Mouse (Mus musculus) right cerebral cortex, postnatal 14 days (tissue): ENCODE results near the gene Gm43064.
A peak's percentile ranks its signal among the peaks of the same experiment; 100 is the strongest.
"Not testable (repeated sequence)": the region's sequence is repeated elsewhere in the genome, so short reads cannot be mapped to it uniquely, and the experiment has no call there.

ENCODE experiments used
- DNase-seq: peaks from one replicate; pipeline ENCODE4 v3.0.0; 2022

Gm43064 gene

DNA sequence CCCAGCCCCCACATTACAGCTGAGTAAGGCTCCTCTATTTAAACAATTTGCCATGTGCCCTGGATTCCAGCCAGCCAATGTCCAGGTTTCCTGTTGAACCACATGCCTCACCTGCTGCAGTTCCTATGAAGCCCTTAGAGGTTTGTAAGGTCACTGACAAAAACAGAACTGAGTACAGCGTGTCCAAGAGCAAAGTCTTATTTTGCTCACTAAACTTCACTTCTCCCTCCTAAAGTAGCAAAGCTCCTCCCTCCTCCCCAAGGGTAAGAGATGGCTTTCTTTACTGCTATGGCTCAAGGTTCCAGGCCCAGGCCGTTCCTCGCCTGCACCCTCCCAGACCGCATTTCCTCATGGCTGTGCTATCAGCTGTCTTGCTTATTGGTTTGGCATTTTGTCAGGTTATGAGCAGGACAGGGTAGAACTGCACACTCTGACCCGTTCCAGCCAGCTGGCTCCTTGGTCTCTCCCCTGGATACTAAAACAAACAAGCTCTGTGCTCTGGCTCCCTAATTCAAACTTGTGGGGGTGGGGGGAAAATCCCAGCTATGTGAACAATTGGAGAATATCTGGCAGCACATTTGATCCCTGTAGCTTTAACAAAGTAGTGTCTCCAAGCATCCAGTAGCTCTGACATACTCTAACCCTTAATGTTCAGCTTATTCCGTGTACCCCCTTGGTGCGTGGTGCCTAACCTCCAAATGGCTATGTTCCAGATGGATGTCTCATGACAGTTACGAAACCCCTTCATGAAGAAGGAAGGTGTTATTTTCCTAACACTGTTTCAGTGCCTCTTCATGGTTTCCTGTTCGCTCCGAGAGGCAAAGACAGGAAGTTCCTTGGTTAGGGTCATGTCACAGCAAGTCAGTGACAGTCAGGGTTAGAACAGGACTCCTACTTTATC is 7.5 kb upstream of the Gm43064 start:
- no peak for DNase-seq

DNA sequence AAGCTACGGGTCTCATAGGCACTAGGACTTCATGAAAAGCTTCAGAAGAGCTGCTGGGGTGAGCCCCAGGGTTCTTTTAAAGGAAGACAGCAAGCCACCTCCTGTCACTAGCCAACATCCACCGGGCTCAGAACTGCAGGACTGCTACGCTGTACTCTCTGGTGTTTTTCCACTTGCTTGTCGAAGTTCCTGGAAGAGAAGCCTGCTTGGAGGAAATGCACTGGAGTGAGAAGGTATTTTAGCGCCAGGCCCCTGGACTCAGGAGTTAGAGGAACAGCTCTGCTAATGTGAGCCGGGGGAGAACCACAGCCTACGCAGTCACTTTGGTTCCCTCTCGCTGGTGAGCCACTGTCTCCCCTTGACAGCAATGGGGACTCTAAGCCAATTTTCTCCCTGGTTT is 6.5 kb upstream of the Gm43064 start:
- DNase-seq = no peak

DNA sequence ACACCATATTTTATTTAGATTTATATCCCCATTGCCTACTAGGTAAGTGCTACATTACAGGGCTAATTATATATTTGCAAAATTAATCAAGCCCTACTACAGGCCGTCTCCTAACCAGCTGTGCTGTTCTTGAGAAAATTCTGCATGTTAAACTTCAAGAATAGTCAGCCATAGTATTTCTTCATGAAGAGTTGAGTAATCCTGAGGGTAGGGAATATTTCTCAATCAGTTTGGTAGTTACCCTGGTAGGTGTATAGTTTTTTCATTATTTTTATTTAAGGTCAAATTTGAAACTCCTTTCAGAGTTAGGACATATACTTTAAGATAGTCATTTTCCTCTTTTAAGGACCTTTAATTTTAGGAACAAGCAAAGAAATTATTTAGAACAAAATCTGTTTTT is 3.7 kb upstream of the Gm43064 start:
- DNase-seq = no peak

DNA sequence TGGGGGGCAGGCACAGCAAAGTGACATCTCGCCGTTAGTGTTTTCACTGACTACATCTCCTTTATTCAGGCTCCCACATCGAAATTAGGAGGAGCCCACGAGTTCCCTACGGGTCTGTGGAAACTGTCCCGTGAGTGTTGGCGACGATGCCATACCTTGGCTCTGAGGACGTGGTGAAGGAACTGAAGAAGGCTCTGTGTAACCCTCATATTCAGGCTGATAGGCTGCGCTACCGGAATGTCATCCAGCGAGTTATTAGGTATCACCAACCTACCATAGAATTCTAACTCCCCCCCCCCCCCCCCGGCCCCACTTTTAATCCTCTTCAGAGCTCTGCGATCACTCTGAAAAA is 402 bp downstream of the Gm43064 start:
- DNase-seq = no peak

DNA sequence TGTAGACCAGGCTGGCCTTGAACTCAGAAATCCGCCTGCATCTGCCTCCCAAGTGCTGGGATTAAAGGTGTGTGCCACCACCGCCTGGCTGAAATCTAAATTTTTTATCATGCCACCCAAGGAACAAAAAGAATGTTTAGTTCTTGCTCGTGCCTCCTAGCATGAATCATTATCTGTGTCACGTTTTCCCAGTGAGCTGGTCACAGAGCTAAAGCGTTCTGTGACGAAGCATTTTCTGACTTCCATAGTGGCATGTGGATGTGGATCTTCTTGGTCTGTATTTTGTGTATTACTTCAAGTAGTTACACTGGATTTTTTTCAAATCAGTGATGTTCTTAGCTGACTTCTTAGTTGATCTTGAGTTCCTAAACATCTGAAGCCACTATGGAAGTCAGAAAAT is 1.6 kb downstream of the Gm43064 start:
- DNase-seq = no peak

DNA sequence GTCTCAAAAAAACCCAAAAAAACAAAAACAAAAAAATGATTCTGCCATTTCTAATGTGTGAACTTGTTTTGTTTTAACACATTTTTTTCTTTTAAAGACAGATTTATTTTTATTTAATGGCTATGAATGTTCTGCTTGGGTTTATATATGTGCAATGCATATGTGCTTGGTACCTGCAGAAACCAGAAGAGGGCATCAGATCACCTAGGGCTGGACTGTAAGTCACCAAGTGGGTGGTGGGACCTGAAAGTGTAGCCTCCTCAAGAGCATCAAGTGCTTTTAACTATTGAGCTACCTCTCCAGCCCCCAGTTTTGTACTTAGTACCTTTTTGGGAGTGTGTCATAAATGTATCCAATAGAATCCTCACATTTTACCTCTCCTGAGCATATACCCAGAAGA is 18.2 kb downstream of the Gm43064 start:
- DNase-seq = no peak

DNA sequence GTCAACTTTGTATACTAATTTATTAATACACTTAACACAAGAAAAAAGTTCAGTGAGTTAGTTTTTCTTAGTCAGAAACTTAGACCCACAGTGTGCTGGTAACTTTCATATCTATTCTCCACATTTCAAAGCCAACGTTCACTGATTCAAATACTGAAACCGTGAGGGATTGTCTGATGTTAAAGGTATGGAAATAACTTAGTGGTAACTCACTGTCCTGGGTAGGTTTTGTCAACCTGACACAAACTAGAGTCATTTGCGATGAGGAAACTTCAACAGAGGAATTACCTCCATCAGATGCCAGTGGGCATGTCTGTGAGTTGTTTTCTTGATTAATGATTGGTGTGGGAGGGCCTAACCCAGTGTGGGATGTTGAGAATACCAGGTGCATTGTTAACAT is 19.7 kb downstream of the Gm43064 start:
- no peak for DNase-seq

DNA sequence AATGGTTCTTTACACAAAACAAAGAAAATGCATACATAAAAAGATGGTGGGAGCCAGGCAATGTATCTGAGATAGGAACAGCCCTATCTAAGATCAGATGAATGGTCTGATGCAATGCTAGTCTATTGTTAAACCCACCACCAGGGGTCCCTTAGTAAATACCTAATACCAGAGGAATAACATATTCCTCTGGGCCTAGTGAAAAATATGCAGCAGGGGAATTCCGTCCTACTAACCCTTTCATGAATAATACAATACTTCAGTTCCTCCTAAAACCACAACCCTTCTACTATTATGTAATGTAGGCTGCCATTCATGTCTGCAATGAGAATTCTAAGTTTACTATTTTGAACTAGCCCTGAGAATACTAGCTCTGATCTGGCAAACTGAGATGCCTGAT is 21.3 kb downstream of the Gm43064 start:
- not testable (repeated sequence) for DNase-seq

DNA sequence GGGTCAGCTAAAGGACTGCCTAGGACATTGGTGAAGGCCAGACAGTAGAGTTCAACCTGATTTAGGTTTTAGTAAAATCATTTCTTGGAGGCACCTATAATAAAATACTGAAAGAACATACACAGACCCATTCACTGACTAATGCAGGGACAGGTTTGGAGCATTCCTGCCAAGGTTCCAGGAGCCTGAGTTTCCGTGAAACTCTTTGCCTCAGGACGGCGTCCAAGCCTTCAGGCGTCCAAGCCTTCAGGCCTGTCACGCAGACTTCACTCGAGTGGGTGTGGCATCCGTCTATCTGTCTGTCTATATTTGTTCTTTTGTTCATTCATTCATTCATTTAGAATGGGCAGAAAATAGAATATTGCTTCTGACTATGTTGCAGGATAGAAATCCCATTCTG is 21.8 kb downstream of the Gm43064 start:
- no peak for DNase-seq

DNA sequence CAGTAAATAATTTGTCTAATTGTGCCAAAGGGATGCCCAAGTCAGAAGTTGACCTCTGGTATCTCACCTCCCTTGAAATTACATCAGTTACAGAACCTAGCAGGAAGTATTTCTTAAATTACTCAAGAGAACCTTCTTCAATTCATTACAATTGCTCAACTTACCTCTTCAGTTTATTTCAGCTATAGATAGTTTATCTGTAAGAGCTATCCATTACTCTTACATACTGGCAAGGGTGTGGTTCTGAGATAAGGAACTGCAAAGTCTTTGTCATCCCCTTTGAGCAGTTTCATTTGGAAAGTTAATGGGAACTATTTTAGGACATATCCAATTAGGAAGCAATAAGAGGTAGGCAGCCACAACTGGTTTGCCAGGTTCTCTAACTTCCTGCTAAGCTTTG is 23.1 kb downstream of the Gm43064 start, which contains the start of gene Bcl2l15:
Bcl2l15 (plus strand) TSS at position 176 of the 400 bp plus-strand sequence.
- no peak for DNase-seq

DNA sequence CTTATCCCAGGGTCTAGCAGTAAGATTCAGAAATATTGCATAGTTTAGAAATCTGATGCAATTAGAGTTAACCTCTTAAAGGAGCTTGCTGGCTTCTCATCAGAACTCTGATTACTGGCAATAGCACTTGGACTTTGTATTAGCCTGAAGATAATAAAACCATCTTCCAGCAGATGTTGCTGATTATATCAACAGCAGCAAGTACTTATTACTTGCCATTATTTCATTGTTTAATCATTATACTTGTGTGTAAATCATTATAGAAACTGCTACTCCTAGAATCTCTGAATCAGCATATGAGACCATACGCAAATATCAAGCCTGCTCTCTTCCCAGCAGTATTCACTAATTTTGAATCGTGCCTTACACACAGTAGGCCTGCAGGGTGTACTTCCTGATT is 24.6 kb downstream of the Gm43064 start:
- no peak for DNase-seq

DNA sequence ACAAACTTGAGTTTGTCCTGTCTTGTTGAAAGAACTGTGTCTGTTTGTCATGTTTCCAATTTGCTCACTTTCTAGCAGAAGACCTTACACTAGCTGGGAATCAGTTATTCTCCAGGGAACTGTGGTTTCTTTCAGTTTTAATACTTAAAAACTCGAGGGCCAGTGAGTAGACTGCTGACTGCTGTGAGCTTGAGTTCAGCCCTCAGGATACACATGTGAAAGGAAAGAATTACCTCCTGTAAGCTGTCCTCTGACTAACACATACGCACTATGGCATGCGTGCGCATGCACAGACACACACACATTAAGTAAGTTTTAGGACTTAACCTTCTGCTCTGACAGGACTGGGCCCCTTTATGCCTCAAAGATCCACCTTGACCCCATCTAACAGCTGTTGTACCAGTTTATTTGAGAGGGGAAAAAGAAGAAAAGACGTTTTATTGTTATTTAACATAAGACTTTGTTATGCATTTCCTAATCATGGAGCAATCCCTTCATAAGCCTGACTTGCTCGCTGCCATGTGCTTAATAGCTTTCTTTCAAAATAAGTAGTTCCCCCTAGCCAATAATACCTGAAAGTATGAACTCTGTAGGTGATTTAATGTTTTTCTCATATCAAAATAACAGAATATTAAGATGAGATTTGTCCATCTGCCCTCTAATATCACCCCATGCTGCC is 26.0 kb downstream of the Gm43064 start:
- no peak for DNase-seq

DNA sequence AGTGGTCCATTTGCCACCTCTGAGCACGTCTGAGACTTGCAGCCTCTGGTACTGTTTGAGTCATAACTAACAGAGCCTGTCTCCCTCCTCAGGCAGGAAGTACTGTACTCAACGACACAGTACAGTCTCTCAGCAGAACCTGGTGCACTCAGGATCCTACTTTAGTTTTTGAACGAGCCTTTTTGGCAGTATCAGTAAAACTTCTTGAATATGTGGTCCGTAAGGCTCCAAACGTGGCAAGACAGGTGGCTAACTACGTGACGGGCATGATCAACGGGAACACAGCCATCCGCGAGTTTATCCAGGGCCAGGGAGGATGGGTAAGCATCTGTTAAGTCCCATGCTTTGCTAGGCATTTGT is 26.6 kb downstream of the Gm43064 start:
- no peak for DNase-seq

DNA sequence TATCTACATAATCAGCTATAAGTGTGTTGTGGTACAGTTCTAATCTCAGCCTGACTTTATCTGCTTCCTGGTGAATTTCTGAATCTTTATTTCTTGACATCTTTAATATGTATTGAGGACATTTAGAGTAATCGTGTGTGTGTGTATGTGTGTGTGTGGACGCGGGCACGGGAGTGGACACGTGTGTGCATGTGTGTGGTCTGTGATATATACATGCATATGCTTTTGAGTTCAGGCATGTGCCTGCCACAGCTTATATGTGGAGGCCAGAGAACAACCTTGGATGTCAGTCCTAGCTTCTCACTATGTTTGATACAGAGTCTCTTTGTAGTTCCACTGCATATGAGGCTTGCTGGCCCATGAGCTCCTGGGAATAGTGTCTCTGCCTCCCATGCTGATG is 27.1 kb downstream of the Gm43064 start:
- no peak for DNase-seq

DNA sequence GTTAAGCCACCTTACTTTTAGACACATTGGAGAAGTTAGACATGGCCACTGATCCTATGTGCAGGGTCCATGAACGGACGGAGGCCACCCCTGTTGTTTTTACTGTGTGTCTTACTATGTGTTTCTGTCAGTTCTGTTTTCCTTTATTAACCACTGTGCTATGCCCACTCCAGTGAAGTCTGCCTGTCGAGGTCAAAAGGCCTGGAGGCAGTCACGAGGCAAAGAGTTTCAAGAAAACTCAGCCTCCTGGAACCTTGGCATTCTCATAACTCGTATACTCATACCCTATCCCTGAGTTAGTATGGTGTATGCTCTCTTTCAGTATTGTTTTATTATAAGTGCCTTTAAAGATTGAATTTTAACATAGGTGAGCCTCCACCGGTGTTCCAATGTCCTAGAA is 30.3 kb downstream of the Gm43064 start:
- no peak for DNase-seq

DNA sequence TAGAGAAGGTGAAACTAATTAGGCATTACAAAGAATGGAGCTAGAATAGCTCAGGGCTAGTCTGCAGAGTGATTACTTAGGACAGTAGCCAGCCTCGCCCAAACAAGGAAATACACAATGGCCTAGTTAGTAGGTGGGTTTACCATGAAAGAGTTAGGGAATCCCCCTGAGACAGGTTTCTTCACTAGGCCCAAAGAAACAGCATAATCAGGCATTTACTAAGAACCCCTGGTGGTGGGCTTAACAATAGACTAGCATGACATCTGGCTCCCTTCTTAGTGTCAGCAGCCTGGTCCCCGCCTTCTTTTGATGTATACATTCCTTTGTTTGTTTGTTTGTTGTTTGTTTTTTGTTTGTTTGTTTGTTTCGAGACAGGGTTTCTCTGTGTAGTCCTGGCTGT is 30.8 kb downstream of the Gm43064 start:
- DNase-seq = not testable (repeated sequence)

DNA sequence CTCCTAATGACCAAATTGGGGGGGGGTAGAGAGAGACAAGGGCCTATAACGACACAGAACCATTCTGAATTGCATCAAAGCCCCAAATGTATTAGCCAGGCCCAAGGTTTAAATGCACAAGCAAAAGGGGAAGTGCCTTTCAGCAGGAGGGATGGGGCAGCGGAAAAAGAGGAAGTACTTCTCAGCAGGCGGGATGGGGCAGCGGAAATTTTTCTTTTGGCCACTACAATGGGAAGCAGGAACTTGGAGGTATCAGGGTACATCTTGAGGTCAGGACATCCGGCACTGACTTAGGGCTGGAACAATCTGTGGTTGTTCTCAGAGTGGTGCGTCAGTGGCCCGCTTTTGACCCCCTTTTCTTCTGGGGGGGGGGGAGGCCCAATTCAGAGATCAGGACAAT is 31.6 kb downstream of the Gm43064 start:
- DNase-seq = not testable (repeated sequence)

DNA sequence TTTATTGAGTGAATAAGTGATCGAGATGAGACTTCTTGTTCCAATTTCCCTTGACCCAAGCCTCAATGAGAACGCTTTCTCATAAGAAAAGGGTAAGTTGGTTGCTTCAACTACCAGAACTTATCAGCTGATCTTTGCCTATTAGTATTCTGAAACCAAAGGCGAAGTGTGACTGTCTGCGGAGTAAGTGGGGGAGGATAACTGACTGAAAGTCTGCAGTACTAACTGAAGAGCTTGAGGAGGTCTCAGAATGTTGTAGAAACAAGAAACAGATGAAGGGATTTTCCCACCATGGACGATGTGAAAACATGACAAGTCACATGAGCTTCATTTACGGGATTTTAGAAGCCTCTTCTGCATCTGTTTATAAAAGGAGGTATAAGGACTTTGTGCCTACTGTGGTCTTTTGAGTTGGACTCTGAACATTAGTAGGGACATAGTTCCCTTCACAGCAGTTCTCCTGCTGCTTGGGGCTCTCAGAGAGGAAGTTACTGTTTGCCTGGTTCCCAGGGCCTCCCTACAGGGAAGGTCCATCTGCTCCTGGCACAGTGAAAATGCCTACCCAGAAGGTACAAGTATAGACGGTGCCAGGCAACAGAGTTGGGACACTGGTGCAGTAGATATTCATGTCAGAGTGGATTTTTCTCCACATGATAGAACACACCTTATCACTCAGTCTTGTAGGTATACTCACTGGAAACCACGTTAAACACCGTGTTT is 41.4 kb downstream of the Gm43064 start:
- DNase-seq = no peak

DNA sequence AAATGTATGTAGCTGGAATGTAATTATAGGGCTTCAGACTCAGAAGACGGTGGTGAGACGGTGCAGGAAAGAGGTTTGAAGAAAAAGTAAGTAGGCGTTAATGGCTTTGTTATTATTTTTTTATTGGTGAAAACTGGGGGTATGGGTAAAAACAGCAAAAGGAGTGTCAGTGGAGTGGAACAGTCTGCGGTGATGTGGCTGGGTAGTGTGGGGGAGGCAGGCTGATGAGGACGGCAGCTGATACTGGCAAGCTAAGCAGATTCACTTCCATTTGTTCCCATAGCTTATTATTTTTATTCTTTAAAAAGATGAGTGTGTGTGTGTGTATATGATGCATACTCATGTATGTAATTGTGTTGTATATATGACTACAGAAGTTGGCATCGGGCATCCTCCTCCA is 42.1 kb downstream of the Gm43064 start:
- no peak for DNase-seq

DNA sequence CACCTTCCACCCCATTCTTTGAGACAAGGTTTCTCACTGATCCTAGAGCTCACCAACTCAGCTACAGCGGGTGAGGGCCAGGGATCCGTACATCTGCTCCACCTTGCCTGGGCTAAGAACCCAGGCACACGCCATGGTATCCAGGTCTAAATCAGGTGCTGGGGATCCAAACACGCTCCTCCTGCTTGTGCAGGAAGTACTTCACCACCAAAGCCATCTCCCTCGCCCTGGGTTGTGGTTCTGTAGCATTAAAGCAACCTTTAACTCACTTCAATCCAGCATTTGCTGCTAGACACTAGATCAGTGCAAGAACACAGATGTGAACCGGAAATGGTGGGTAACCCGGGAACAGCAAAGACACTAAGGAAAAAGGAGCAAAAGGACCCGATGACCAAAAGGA is 42.5 kb downstream of the Gm43064 start:
- no peak for DNase-seq

DNA sequence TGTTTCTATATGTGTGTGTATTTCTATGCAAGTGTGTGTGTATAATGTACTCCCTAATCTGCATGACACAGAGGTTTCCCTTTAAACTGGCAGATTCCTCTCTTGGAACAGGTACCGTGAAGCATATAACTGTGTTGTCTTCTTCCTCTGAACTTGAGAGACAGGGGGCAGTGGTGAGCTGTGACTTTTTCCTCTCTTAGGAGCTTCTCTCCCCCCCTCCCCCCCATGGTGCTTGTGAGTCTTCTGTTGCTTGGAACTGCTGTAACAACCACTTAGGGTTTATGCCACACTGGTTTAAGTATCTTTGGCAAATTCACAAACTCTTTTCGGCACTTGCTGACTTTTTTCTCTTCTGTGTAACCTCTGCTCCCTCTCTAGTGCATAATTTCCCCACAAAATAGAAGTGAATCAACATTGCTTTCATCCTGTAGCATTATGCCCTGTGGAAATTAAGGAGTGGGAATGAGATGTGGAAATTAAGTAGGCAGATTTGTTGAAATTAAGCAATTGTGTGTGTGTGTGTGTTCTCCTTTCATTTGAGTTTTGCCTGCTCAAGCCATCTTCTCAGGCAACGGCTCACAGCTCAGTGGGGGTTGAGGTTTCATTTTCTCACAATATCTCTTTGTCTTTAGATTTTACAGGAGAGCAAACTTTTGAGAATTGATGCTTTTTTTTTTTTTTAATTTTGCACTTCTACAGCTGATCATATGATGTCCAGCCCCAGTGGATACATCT is 43.4 kb downstream of the Gm43064 start:
- DNase-seq = peak; percentile 57

DNA sequence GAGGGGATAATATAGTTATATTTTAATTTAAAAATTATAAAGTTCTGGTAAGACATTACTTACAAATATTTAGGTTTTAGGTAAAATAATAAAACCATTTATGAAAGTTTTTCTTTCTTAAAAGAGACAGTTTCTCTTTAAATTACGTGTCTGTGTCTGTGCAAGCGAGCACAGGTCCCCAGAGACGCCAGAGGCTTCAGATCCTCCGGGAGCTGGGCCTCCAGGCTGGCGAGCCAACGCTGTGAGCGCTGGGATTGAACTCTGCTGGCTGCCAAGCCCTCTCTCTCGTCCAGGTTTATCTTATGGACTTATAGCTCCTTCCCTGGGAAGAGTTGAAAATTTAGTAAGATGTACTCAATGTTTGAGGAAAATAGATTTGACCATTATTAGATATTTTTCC is 44.4 kb downstream of the Gm43064 start:
- no peak for DNase-seq
